Mouse (Mus musculus): ENCODE data around the gene Adarb2. TPM values are rescaled to one million over a fixed set of nuclear protein-coding genes. Genes with fewer than 3 reads are reported as not detected.

Gene Adarb2
- polyA plus RNA-seq, 1 experiment from 2014 or later = 0.07 TPM

DNA sequence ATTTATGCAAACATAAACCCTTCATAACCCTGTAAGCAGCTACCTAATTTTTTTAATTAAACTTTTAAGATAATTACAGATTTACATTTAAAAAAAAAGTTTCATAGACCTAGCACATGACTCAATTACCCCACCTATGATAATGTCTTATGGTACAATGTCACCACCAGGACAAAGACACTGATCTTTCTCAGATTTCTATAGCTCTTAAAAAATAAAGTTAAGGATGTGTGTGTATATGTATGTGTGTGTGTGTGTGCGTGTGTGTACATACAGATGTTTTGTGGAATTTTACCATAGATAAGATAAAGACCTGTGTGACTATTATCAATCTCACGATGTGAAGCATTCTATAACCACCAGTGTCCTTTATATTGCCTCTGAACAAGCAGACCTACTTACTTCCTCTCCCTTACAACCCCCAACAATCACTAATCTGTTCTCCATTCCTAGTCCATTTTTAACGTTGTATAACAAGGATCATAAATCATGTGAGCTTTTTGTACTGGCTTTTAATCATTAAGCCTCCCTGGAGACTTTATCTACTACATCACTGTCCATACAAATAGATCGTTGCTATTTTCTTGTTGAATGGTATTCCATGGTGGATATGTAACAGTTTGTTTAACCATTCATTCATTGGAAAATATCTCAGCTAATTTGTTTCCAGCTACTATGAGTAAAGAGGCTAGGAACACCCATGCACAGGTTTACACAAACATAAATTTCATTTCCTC lies 313.5 kb downstream of the Adarb2 start:
- Histone ChIP-seq H3K4me2 (no peak overlapping the region), H3K27ac (replicated peaks) (no peak overlapping the region), H3K9me3 (replicated peaks) (no peaks in the 10 kb centered on the region), H3K9ac (no peak overlapping the region), H3K36me3 (replicated peaks) (no peaks in the 10 kb centered on the region), H3K4me1 (replicated peaks) (no peaks in the 10 kb centered on the region), H3K4me3 (replicated peaks) (no peak overlapping the region), H3K27me3 (no peaks in the 10 kb centered on the region)
- no peak for ATAC-seq (ENCODE audit: insufficient read depth)
- 45% methylated on average over 4 of the region's 4 CpGs for WGBS (ENCODE audit: insufficient replicate concordance)

GRCm38 (mm10) chr13:8519204-8519603 lies 316.5 kb downstream of the Adarb2 start:
- 46% methylated on average over 5 of the region's 5 CpGs for WGBS (ENCODE audit: insufficient replicate concordance)
- H3K4me1 ChIP-seq (replicated peaks) = no peaks in the 10 kb centered on the region
- H3K27me3 ChIP-seq = no peaks in the 10 kb centered on the region

GRCm38 (mm10) chr13:8525748-8526631 lies 323.3 kb downstream of the Adarb2 start:
- Histone ChIP-seq H3K4me2 (no peak overlapping the region), H3K27ac (replicated peaks) (no peak overlapping the region), H3K9me3 (replicated peaks) (no peaks in the 10 kb centered on the region), H3K4me3 (replicated peaks) (no peak overlapping the region), H3K36me3 (replicated peaks) (no peaks in the 10 kb centered on the region), H3K9ac (no peak overlapping the region), H3K27me3 (no peaks in the 10 kb centered on the region), H3K4me1 (replicated peaks) (no peaks in the 10 kb centered on the region)
- whole genome bisulfite sequencing (ENCODE audit: insufficient replicate concordance) = 68% methylated on average over 9 of the region's 9 CpGs
- ATAC-seq (ENCODE audit: insufficient read depth) = no peak

More at GRCm38 (mm10) chr13:8519204-8519603, 316.5 kb downstream of the Adarb2 start:
- Histone ChIP-seq H3K36me3 (replicated peaks) (no peaks in the 10 kb centered on the region), H3K9me3 (replicated peaks) (no peaks in the 10 kb centered on the region), H3K4me2 (no peak overlapping the region), H3K9ac (no peak overlapping the region), H3K27ac (replicated peaks) (no peak overlapping the region), H3K4me3 (replicated peaks) (no peak overlapping the region)
- no peak for ATAC-seq (ENCODE audit: insufficient read depth)

- Histone ChIP-seq H3K27me3 (no peaks in the 10 kb centered on the region), H3K4me2 (no peak overlapping the region), H3K27ac (replicated peaks) (no peak overlapping the region), H3K9me3 (replicated peaks) (no peaks in the 10 kb centered on the region), H3K36me3 (replicated peaks) (no peaks in the 10 kb centered on the region), H3K4me3 (replicated peaks) (no peak overlapping the region), H3K9ac (no peak overlapping the region), H3K4me1 (replicated peaks) (no peaks in the 10 kb centered on the region)
- WGBS (ENCODE audit: insufficient replicate concordance) = 70% methylated on average over 9 of the region's 9 CpGs
- no peak for ATAC-seq (ENCODE audit: insufficient read depth)
Observed at GRCm38 (mm10) chr13:8534265-8535113, 331.8 kb downstream of the Adarb2 start.

DNA sequence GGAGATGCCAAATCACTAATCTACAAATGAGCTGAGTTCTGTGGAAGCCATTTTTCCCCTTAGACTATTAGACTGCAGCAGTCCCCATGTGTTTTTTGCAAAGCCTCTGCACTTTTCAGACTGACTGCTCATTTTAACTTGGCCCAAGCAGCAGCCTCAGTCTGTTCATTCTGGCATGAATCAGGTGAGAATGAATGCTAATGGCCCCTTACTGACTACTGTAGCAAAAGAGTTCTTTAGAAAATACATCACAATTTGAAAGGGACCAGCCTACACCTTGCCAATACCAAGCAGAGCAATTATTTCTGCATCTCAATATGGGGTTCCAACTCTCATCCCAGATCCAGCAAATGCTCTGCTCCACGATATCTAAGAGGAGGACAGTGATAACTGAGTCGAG lies 335.8 kb downstream of the Adarb2 start:
- no peaks in the 10 kb centered on the region for H3K4me1 ChIP-seq (replicated peaks)
- ATAC-seq (ENCODE audit: insufficient read depth) = no peak
- H3K27ac ChIP-seq (replicated peaks) = no peak overlapping the region
- H3K9ac ChIP-seq = no peak overlapping the region
- no peak overlapping the region for H3K4me2 ChIP-seq
- no peaks in the 10 kb centered on the region for H3K36me3 ChIP-seq (replicated peaks)
- WGBS (ENCODE audit: insufficient replicate concordance) = 66% methylated on average over 2 of the region's 2 CpGs
- no peak overlapping the region for H3K4me3 ChIP-seq (replicated peaks)
- no peaks in the 10 kb centered on the region for H3K27me3 ChIP-seq
- H3K9me3 ChIP-seq (replicated peaks) = no peaks in the 10 kb centered on the region

- H3K27me3 ChIP-seq = no peaks in the 10 kb centered on the region
- no peak overlapping the region for H3K9ac ChIP-seq
- H3K4me3 ChIP-seq (replicated peaks) = no peak overlapping the region
- H3K27ac ChIP-seq (replicated peaks) = no peak overlapping the region
- no peak for ATAC-seq (ENCODE audit: insufficient read depth)
- no peaks in the 10 kb centered on the region for H3K9me3 ChIP-seq (replicated peaks)
- no peaks in the 10 kb centered on the region for H3K4me1 ChIP-seq (replicated peaks)
- 71% methylated on average over 10 of the region's 10 CpGs for WGBS (ENCODE audit: insufficient replicate concordance)
- H3K4me2 ChIP-seq = no peak overlapping the region
- no peaks in the 10 kb centered on the region for H3K36me3 ChIP-seq (replicated peaks)
Observed at GRCm38 (mm10) chr13:8538896-8539295, 336.2 kb downstream of the Adarb2 start.

GRCm38 (mm10) chr13:8542684-8543083 lies 340.0 kb downstream of the Adarb2 start:
- 48% methylated on average over 2 of the region's 2 CpGs for WGBS (ENCODE audit: insufficient replicate concordance)
- ATAC-seq (ENCODE audit: insufficient read depth) = no peak
- Histone ChIP-seq H3K27me3 (no peaks in the 10 kb centered on the region), H3K36me3 (replicated peaks) (no peaks in the 10 kb centered on the region), H3K4me3 (replicated peaks) (no peak overlapping the region), H3K9ac (no peak overlapping the region), H3K9me3 (replicated peaks) (no peaks in the 10 kb centered on the region), H3K27ac (replicated peaks) (no peak overlapping the region), H3K4me1 (replicated peaks) (no peaks in the 10 kb centered on the region), H3K4me2 (no peak overlapping the region)

- Histone ChIP-seq H3K4me3 (replicated peaks) (no peak overlapping the region), H3K27ac (replicated peaks) (no peak overlapping the region), H3K9me3 (replicated peaks) (no peaks in the 10 kb centered on the region), H3K9ac (no peak overlapping the region), H3K36me3 (replicated peaks) (no peaks in the 10 kb centered on the region), H3K27me3 (no peaks in the 10 kb centered on the region), H3K4me1 (replicated peaks) (no peaks in the 10 kb centered on the region), H3K4me2 (no peak overlapping the region)
- WGBS (ENCODE audit: insufficient replicate concordance) = 56% methylated on average over 2 of the region's 2 CpGs
- no peak for ATAC-seq (ENCODE audit: insufficient read depth)
Observed at GRCm38 (mm10) chr13:8552242-8552641, 349.6 kb downstream of the Adarb2 start.

DNA sequence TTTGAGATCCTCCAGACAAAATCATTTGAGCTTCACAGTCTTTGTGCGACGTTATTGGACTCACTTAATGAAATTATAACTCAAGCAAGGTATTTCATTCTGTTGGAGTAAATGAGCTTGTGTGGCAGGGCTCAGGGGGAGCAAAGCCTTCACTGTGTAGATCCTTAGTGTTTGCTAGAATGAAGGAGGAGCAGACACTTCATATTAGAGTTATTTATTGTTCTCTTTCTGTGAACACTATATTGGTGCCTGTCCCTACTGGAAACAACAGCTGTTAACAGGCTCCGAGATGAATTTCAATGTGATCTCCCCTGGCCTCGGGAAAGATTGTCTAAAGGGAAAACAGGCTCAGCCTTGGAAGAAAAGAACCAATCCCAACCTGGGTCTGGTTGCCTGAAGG lies 355.1 kb downstream of the Adarb2 start:
- H3K27me3 ChIP-seq = no peaks in the 10 kb centered on the region
- no peak overlapping the region for H3K4me2 ChIP-seq
- H3K36me3 ChIP-seq (replicated peaks) = no peaks in the 10 kb centered on the region
- no peaks in the 10 kb centered on the region for H3K4me1 ChIP-seq (replicated peaks)
- no peaks in the 10 kb centered on the region for H3K9me3 ChIP-seq (replicated peaks)
- 54% methylated on average over 4 of the region's 4 CpGs for WGBS (ENCODE audit: insufficient replicate concordance)
- ATAC-seq (ENCODE audit: insufficient read depth) = no peak
- no peak overlapping the region for H3K9ac ChIP-seq
- no peak overlapping the region for H3K27ac ChIP-seq (replicated peaks)
- H3K4me3 ChIP-seq (replicated peaks) = no peak overlapping the region

DNA sequence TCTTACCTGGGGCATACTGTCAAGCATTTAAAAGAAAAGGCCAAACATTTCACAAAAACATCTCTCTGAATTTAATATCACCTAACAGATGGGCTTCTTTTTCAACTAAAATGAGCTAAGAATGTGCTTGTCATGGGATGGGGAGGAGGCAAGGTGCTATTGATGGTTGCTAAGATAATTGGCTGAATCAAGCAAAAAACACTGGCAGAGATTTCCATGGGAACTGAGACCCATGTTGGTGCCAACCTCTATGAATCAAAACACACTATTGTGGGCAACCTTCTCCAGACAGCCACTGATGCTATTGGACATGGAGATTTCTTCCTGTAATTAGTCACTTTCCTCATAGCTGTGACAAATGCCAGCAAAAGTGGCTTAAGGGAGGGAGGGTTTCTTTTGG lies 357.8 kb downstream of the Adarb2 start:
- no peaks in the 10 kb centered on the region for H3K27me3 ChIP-seq
- no peak overlapping the region for H3K4me3 ChIP-seq (replicated peaks)
- H3K4me1 ChIP-seq (replicated peaks) = no peaks in the 10 kb centered on the region
- H3K27ac ChIP-seq (replicated peaks) = no peak overlapping the region
- no peak overlapping the region for H3K9ac ChIP-seq
- no peak overlapping the region for H3K4me2 ChIP-seq
- no peaks in the 10 kb centered on the region for H3K36me3 ChIP-seq (replicated peaks)
- no peaks in the 10 kb centered on the region for H3K9me3 ChIP-seq (replicated peaks)
- no peak for ATAC-seq (ENCODE audit: insufficient read depth)

DNA sequence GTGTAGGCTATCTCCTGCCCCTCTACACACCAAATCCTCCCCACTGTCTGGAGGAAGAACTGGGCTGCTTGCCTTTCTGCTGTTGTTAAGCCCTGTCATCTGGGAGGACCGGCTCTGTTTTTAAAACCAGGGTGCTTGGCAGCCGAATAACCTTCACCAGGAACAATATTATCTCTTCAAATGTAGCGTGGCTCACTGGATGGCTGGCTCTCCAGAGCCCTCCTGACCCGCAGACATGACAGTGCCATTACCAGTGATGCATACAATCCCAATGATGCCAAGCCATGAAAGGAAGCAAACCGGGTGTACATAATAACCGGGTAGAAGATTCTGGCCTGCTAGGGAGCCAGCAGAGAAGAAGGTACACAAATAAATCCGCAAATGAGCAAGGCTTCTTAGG lies 360.5 kb downstream of the Adarb2 start:
- no peak overlapping the region for H3K9ac ChIP-seq
- no peak overlapping the region for H3K4me3 ChIP-seq (replicated peaks)
- no peaks in the 10 kb centered on the region for H3K4me1 ChIP-seq (replicated peaks)
- no peak overlapping the region for H3K27ac ChIP-seq (replicated peaks)
- no peaks in the 10 kb centered on the region for H3K36me3 ChIP-seq (replicated peaks)
- WGBS (ENCODE audit: insufficient replicate concordance) = 63% methylated on average over 7 of the region's 7 CpGs
- ATAC-seq (ENCODE audit: insufficient read depth) = no peak
- H3K9me3 ChIP-seq (replicated peaks) = no peaks in the 10 kb centered on the region
- H3K4me2 ChIP-seq = no peak overlapping the region
- H3K27me3 ChIP-seq = no peaks in the 10 kb centered on the region

Data from liver, embryonic 15.5 days (tissue).